Comparison of ENCODE assay signal across 9 mouse cellular contexts in the genomic region with DNA sequence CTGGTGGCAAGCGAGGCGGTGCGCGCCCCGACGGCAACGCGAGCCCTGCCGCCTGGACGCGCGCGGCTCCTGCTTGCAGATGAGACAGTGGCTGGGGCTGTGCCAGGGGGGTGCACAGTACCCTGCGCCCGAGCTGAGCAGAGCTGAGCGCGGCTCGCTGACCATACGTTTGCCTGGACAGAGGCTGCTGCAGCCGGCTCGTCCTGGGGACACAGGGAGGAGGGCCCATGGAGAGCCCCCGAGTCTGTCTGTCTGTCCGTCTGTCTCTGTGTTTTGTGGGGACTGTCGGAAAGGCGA. TPM values are rescaled to one million over a fixed set of nuclear protein-coding genes. Genes with fewer than 3 reads are reported as not detected.
DNase-seq lines count a peak whose midpoint lies in the region; ATAC-seq and TF ChIP-seq lines count a peak whose summit lies in the region.
"Had no signal": no experiment of that assay in that cellular context is flagged by ENCODE, and none has a peak within 500 bp of the region (broad histone marks: within the 10 kb centered on the region; RNA-seq: fewer than 3 reads in every experiment).

No protein-coding gene starts in this region.

- peak; percentile 60 for DNase-seq in adrenal gland, postnatal 14 days
- no peak for DNase-seq in adrenal gland, adult 18-20 months (ENCODE audit: low spot score in 2 of 2)
- DNase-seq in testis, postnatal 14 days (ENCODE audit: low spot score), result no peak
- DNase-seq in stomach, postnatal 0 days (ENCODE audit: low spot score), result no peak
- no peak for DNase-seq in layer of hippocampus, adult 9-11 months
- DNase-seq in cerebellum, postnatal 36 days, result no peak

- H3K9me3 ChIP-seq in limb, embryonic 12.5 days, result no peaks in the 10 kb centered on the region
- H3K9me3 ChIP-seq in stomach, postnatal 0 days (ENCODE audit: control insufficient read depth, low read length), result no peaks in the 10 kb centered on the region

- H3K4me3 ChIP-seq in testis, adult 2 months (ENCODE audit: control insufficient read depth, low read depth, low read length), result peak overlapping the region; percentile 90
- peak overlapping the region; percentile 52 for H3K4me3 ChIP-seq in limb, embryonic 12.5 days (replicated peaks)
- peak overlapping the region; percentile 56 for H3K4me3 ChIP-seq in stomach, postnatal 0 days (ENCODE audit: low read depth, low read length)

- H3K4me1 ChIP-seq in testis, adult 2 months (ENCODE audit: control insufficient read depth, insufficient read depth, low read length), result peaks cover 11% of the 10 kb centered on the region
- H3K4me1 ChIP-seq in limb, embryonic 12.5 days (replicated peaks), result peaks cover 10% of the 10 kb centered on the region
- H3K4me1 ChIP-seq in stomach, postnatal 0 days (replicated peaks; ENCODE audit: control insufficient read depth, insufficient read depth), result no peaks in the 10 kb centered on the region

- no peak for TF ChIP-seq POLR2A in testis, adult 2 months (IDR thresholded peaks at IDR 0.05; ENCODE audit: control insufficient read depth, low read depth, low read length)

- 0 out of 2 replicates have a peak overlapping the region, but pooled peaks have one; percentile 1 for H3K27ac ChIP-seq in testis, adult 2 months (ENCODE audit: control insufficient read depth, insufficient read depth, low read depth, low read length)
- 0 out of 2 replicates have a peak overlapping the region, but pooled peaks have one; percentile 2 for H3K27ac ChIP-seq in limb, embryonic 12.5 days
- peak overlapping the region; percentile 78 for H3K27ac ChIP-seq in stomach, postnatal 0 days (replicated peaks)

- no peaks in the 10 kb centered on the region for H3K36me3 ChIP-seq in testis, adult 2 months (ENCODE audit: control insufficient read depth, insufficient read depth, low read length)
- H3K36me3 ChIP-seq in limb, embryonic 12.5 days, result no peaks in the 10 kb centered on the region
- H3K36me3 ChIP-seq in stomach, postnatal 0 days (ENCODE audit: control insufficient read depth, insufficient read depth, low read length), result no peaks in the 10 kb centered on the region

- H3K27me3 ChIP-seq in testis, adult 2 months (ENCODE audit: control insufficient read depth, insufficient read depth, low read length), result no peaks in the 10 kb centered on the region
- peaks cover 69% of the 10 kb centered on the region for H3K27me3 ChIP-seq in limb, embryonic 12.5 days
- H3K27me3 ChIP-seq in stomach, postnatal 0 days (ENCODE audit: control insufficient read depth, insufficient read depth, low read length), result no peaks in the 10 kb centered on the region

- TF ChIP-seq CTCF in testis, adult 2 months (IDR thresholded peaks at IDR 0.05; ENCODE audit: control insufficient read depth, insufficient read depth, insufficient replicate concordance, low read depth, low read length), result no peak
- no peak for TF ChIP-seq CTCF in stomach, postnatal 0 days (IDR thresholded peaks at IDR 0.05; ENCODE audit: low read depth)

- WGBS in limb, embryonic 12.5 days, result 3% methylated on average over 24 of the region's 25 CpGs
- WGBS in stomach, postnatal 0 days, result 5% methylated on average over 24 of the region's 25 CpGs

- 0 out of 2 replicates have a peak, but pooled peaks have one; percentile 15 for ATAC-seq in limb, embryonic 12.5 days (ENCODE audit: insufficient number of reproducible peaks, insufficient read depth, low FRiP score, low TSS enrichment, low read depth)
- no peak; the same call in 1 of the 2 replicates for ATAC-seq in stomach, postnatal 0 days (ENCODE audit: low FRiP score, low TSS enrichment)

- TF ChIP-seq EP300 in stomach, postnatal 0 days (optimal IDR thresholded peaks at IDR 0.05), result no peak

- H3K9ac ChIP-seq in limb, embryonic 12.5 days (replicated peaks), result peak overlapping the region; percentile 62
- H3K9ac ChIP-seq in stomach, postnatal 0 days (ENCODE audit: low read length), result peak overlapping the region; percentile 83

- peak overlapping the region; percentile 70 for H3K4me2 ChIP-seq in limb, embryonic 12.5 days
- peak overlapping the region; percentile 55 for H3K4me2 ChIP-seq in stomach, postnatal 0 days (replicated peaks; ENCODE audit: low read depth)

RNA-seq across cellular contexts. Expression of a gene that starts 0.6 kb away (rescaled TPM):
- total RNA-seq in adrenal gland, postnatal 14 days (2021), result 1.8 and 2.0 TPM in 2 replicates
- total RNA-seq in adrenal gland, adult 18-20 months (2021), result under 1 TPM; 0.42 to 0.99 TPM
- 3.4 and 4.3 TPM in 2 replicates for polyA plus RNA-seq in testis, adult 2 months (2012; rRNA removed)
- polyA plus RNA-seq in limb, embryonic 12.5 days (2016; fragmentation: Nextera tagmentation; extraction: Ambion mirVana), result 6.5 and 7.4 TPM in 2 replicates
- 29.2 and 34.2 TPM in 2 replicates for polyA plus RNA-seq in stomach, postnatal 0 days (2015; fragmentation: Nextera tagmentation; extraction: Ambion mirVana)
- total RNA-seq: common myeloid progenitor, adult 5-6 weeks had no signal

RNA-seq across cellular contexts. Expression of a gene that starts 21.0 kb away (rescaled TPM):
- total RNA-seq in adrenal gland, postnatal 14 days (2021), result 4.0 and 8.6 TPM in 2 replicates
- 1 to 10 TPM; 4.4 to 5.3 TPM for total RNA-seq in adrenal gland, adult 18-20 months (2021)
- 1.3 and 2.0 TPM in 2 replicates for polyA plus RNA-seq in testis, adult 2 months (2012; rRNA removed)
- 2.0 and 3.7 TPM in 2 replicates for polyA plus RNA-seq in limb, embryonic 12.5 days (2016; fragmentation: Nextera tagmentation; extraction: Ambion mirVana)
- 4.0 and 4.4 TPM in 2 replicates for polyA plus RNA-seq in stomach, postnatal 0 days (2015; fragmentation: Nextera tagmentation; extraction: Ambion mirVana)
- total RNA-seq: common myeloid progenitor, adult 5-6 weeks had no signal

RNA-seq across cellular contexts. Expression of a gene that starts 26.5 kb away (rescaled TPM):
- total RNA-seq in adrenal gland, postnatal 14 days (2021), result 159 and 160 TPM in 2 replicates
- 100 to 1,000 TPM; 148 to 172 TPM for total RNA-seq in adrenal gland, adult 18-20 months (2021)
- 83.0 and 104 TPM in 2 replicates for polyA plus RNA-seq in testis, adult 2 months (2012; rRNA removed)
- 376 and 390 TPM in 2 replicates for polyA plus RNA-seq in limb, embryonic 12.5 days (2016; fragmentation: Nextera tagmentation; extraction: Ambion mirVana)
- polyA plus RNA-seq in stomach, postnatal 0 days (2015; fragmentation: Nextera tagmentation; extraction: Ambion mirVana), result 122 and 125 TPM in 2 replicates

RNA-seq across cellular contexts. Expression of a gene that starts 33.9 kb away (rescaled TPM):
- total RNA-seq in adrenal gland, postnatal 14 days (2021), result 32.6 and 34.2 TPM in 2 replicates
- total RNA-seq in adrenal gland, adult 18-20 months (2021), result 10 to 100 TPM; 48.6 to 60.7 TPM
- polyA plus RNA-seq in testis, adult 2 months (2012; rRNA removed), result 0.42 and 0.51 TPM in 2 replicates
- not detected in 2 replicates for polyA plus RNA-seq in limb, embryonic 12.5 days (2016; fragmentation: Nextera tagmentation; extraction: Ambion mirVana)
- polyA plus RNA-seq in stomach, postnatal 0 days (2015; fragmentation: Nextera tagmentation; extraction: Ambion mirVana), result 4.7 and 5.2 TPM in 2 replicates
- total RNA-seq: common myeloid progenitor, adult 5-6 weeks had no signal

RNA-seq across cellular contexts. Expression of a gene that starts 39.4 kb away (rescaled TPM):
- total RNA-seq in adrenal gland, postnatal 14 days (2021), result 0.67 and 2.0 TPM in 2 replicates
- 1 to 10 TPM; 2.0 to 4.6 TPM for total RNA-seq in adrenal gland, adult 18-20 months (2021)
- 35.7 and 45.4 TPM in 2 replicates for polyA plus RNA-seq in testis, adult 2 months (2012; rRNA removed)
- 1.2 TPM in 2 replicates for polyA plus RNA-seq in limb, embryonic 12.5 days (2016; fragmentation: Nextera tagmentation; extraction: Ambion mirVana)
- 34.0 and 35.3 TPM in 2 replicates for polyA plus RNA-seq in stomach, postnatal 0 days (2015; fragmentation: Nextera tagmentation; extraction: Ambion mirVana)
- total RNA-seq: common myeloid progenitor, adult 5-6 weeks had no signal

Comparison
In these comparisons a context has a peak if more than half of its experiments do, and no peak if none do; other contexts are left out.
1. H3K27ac ChIP-seq: peak in every context shown above with its lines; median percentile 78 in stomach, postnatal 0 days; 2 in limb, embryonic 12.5 days; 1 in testis, adult 2 months.